Mouse (Mus musculus) left cerebral cortex, adult 18-20 months (tissue): ENCODE measurements at regions not wholly inside any gene's neighbourhood (a gene's known extent, or its start where the extent isn't known, plus 50 kb on each side); places are given as distances from the start of the nearest gene placed in this dataset.
"Not testable (repeated sequence)": the region's sequence is repeated elsewhere in the genome, so short reads cannot be mapped to it uniquely, and the experiment has no call there.

ENCODE experiments used
- DNase-seq, 2 experiments: peaks; one replicate each; pipeline ENCODE4 v3.0.0; 2021 to 2022; ENCODE audit warnings: low spot score in 2 of 2, mixed read lengths in 1 of 2

- no peak for DNase-seq
Observed at GRCm38 (mm10) chr5:45382804-45383203, 67.2 kb downstream of the Qdpr start.

DNA sequence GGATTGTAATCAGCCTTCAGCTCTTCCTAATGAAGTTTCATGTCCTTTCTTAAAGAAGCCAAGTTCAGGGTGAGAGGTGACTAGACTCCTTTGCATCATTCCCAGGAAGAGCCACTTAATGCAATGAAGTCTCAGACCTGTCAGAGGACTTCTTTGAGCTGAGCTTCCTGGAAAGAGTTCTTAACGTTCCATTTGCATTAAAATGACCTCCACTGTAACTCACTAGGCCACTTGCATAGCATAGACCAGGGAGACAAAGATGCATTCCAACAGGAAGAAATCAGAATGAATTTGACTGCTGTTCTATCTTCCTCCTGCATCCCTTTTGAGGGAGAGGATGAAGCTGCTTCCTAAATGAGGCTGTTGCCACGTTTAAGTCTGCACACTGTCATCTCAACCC is 71.5 kb downstream of the Qdpr start:
- no peak for DNase-seq

DNA sequence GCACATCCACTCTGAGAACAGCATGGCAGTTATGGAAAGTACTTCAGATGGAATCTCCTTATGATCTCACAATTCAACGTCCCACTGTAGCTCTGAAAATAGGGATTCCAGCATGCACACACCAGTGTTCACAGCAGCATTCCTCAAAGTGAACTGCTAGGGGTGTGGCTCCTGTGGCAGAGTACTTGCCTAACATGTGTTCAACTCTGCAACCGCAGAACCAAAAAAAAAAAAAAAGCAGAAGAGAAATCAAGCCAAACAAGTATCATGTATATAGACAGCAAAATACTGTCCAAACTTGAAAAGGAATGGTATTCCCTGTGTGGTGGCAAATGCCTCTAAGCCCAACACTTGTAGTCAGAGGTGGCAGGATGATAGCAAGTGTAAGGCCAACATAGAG is 77.0 kb downstream of the Qdpr start:
- DNase-seq: no peak

GRCm38 (mm10) chr5:45368451-45368850 is 81.6 kb downstream of the Qdpr start:
- no peak for DNase-seq

GRCm38 (mm10) chr5:45360189-45360588 is 89.8 kb downstream of the Qdpr start:
- no peak for DNase-seq

DNA sequence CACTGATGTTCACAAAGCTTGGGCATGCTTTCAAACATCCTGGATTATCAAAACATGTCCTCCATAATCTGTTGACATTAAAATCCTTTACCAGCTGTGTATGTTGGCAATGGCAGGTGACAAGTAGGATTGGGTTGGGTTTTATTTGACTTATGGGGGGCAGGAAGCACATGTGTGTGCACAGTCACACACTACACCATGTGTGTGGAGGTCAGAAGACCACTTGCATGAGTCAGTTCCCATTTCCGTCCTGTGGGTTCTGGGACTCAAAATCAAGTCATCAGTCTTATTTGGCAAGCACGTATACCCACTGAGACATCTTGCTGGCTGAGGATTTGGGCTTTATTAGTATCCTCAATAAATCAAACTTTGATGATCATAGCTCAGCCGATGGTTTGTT is 109.6 kb downstream of the Qdpr start:
- DNase-seq: no peak

- no peak for DNase-seq
Observed at GRCm38 (mm10) chr5:45336801-45337200, 113.2 kb downstream of the Qdpr start.

DNA sequence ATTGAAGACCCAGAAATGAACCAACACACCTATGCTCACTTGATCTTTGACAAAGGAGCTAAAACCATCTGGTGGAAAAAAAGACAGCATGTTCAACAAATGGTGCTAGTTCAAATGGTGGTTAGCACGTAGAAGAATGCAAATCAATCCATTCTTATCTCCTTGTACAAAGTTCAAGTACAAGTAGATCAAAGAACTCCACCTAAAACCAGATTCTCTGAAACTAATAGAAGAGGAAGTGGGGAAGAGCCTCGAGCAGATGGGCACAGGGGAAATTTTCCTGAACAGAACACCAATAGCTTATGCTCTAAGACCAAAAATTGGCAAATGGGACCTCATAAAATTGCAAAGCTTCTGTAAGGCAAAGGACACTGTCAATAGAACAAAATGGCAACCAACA is 125.6 kb downstream of the Qdpr start:
- DNase-seq: not testable (repeated sequence)

DNA sequence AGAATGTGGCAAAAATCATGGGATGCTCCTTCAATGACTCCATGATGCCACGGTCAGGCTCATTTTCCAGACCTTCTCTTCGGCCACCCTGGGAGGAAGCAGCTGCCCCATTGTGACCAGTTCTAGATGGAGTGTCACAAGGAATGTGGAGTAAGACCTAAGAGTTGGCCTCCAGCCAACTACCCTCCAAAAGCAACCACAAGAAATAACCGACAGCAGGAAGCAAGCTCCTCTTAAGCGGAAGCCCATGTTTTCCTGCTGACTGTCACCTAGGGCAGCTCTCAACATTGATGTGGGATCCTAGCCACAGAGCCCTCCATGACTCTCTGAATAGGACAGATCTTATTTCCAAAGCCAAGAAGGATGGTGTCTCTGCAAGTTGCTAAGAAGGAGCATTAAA is 126.5 kb downstream of the Qdpr start:
- no peak for DNase-seq

DNA sequence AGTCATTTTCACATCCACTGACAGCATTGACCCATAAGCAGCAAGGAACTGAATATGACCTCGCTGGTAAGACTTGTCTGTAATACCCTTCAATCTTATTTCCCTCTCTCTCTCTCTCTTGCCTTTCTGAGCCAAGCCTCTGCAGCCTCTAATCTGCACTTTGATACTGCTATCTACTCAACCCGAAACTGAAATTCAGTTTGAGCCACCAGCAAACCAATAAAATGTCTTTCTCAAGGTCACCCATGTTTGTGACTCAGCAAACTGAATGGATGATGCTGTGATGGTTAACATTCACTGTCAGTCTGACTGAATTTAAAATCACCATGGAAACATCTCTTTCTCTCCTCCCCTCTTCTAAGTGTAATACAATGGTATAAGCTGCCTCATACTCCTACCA is 132.0 kb downstream of the Qdpr start:
- no peak for DNase-seq

- peak in 1 of 2 experiments; percentile 22 for DNase-seq
Observed at GRCm38 (mm10) chr5:45301120-45301519, 148.9 kb downstream of the Qdpr start.

- DNase-seq: peak; percentile 70 to 76
Observed at GRCm38 (mm10) chr5:45298872-45299271, 151.2 kb downstream of the Qdpr start.

GRCm38 (mm10) chr5:45295134-45295533 is 154.9 kb downstream of the Qdpr start:
- DNase-seq: no peak

DNA sequence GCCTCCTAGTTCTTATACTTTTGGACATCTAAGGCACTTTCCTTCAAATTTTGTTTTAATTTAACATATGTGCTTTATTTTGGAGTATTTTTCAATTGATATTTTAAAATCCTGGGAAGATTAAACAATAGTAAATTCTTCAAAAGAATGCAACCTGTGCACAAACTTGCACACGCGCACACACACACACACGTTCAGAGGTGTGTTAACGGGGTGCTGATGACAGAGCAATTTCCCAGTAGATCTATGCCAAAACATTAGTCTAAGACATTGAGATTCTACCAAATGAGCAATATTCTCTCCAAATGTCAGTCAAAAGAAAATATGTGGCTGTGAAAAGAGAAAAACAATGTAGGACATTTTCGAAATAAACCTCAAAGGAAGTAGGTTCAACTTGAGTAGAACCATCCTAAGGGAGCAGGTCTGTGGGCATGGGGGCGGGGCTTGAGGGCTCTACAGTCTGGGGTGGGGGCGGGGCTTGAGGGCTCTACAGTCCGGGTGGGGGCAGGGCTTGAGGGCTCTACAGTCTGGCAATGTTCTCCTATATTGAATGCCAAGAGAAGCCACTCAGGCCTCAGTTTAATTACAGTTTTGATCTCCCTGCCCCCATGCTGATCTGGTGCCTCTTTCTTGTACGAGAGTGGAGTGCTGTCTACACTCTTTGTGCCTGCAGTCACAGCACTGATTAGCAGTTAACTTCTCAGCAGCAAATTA is 157.0 kb downstream of the Qdpr start:
- DNase-seq: no peak

GRCm38 (mm10) chr5:45292383-45292782 is 157.7 kb downstream of the Qdpr start:
- DNase-seq: no peak

- no peak for DNase-seq
Observed at GRCm38 (mm10) chr5:45291752-45292151, 158.3 kb downstream of the Qdpr start.

DNA sequence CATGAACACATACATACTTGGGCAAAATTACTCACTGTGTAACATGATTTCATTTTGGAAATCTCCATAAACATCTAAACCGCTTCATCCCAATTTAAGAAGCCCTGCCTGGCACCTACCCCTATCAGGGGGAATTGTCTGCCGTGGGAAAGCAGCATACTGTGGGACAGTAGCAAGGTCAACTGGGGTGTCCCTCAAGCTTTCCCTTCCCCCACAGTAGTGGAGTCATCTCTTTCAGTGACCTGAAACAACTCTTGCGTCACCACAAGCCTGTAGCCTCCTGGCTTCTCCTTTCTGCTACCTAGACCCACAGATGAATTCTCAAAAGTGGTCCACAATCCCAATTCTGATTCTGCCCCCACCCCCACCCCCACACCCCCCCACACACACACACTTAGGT is 158.8 kb downstream of the Qdpr start:
- no peak for DNase-seq

DNA sequence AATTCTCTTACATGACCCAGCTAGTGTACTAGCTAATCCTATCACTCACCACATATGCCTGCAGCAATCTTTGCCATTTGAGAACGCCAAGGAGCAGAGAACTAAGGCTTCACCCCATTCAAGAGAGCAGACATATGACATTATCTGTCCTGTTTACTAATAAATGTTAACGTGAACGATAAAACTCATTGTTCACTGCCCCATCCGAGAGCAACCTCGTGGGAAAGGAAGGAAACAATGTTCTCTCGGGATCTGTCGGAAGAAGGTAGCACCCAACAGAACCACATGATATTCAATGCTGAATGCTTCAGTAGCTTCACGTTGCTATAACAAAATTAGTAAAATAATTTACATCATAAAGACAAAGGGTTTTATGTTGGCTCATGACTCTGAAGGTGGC is 163.6 kb downstream of the Qdpr start:
- DNase-seq: no peak

DNA sequence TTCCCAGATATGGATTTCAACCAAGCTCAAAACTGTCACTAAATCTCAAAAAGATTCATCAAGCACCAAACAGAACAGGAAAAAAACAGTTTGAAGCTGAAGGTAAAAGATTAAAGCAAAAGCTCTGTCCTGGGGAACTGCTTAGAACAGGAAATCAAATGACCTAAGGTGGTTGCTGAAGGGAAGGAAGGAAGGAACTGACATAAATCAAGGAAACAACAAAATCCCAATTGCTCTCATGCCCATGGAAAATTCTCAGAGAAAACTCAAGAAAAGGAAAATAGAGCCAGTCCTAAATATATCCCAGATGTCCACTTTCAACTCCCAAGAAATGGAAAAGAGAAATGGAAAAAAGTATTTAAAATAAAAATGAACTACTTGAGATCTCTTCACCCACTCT is 165.4 kb downstream of the Qdpr start:
- DNase-seq: no peak

DNA sequence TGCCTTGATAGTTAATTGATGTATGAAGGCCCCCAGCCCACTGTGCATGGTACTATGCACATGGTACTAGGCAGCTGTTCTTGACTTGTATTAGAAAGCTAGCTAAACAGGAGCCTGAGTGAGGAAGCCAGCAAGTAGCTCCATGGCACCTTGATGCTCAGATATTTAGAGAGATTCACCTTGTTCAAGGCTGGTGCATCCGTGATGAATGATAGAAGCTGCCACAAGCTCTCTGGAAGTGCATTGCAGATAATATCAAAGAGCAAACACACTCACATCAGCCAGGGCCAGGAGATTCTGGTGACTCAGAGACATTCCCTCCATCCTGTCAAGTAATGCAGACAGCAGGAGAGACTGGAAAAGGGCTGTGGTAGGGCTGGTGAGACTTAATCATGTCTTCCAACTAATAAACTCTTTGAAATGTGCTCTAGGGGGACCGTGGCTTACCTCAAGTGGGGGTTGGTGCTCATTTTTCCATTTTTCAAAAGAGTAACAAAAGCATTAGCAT is 166.1 kb downstream of the Qdpr start:
- DNase-seq: no peak

DNA sequence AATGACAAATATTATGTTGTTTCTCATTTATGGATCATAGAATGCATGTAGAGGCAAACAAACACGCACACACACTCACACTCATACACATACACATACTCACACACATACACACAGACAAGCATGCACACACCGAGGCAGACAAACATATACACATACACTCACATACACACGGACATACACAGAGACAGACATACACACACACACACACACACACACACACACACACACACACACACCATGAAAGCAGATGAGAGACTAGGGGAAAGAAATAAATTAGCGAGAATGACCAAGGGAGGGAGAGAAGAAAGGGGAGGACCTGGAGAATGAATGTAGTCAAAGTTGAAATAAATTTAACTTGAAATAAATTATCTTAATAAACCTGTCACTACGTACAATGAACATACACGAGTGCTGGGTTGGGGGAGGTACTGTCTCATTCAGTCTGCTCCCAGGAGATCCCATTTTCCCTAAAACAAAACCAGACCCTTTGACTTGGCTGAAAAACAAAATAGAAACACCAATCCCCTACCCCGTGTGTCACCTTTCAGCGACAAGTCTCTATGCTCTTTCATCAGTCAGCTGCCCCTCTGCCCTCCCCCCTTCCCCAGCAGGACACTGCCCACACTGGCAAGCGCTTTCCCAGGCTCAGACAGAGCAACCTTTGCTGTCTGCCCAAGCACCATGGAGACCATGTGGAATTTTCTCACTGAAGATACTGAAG is 167.7 kb downstream of the Qdpr start:
- DNase-seq: no peak

DNA sequence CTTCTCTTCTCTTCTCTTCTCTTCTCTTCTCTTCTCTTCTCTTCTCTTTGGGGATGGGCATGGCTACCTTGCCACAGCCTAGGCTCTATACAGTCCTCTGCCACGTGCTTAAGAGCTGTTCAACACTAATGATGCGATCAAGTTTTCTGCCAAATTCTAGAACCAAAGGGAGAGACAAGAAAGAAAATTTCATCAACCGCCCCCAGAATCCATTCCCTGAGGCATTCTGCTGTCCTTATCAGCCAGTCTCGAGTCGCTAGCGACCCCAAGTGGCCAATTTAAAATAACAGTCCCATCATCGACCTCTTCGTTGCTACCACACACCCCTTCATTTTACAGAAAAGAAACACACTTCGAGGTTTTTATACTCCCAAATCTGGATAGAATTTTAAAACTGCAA is 171.5 kb downstream of the Qdpr start:
- peak; percentile 90 to 92 for DNase-seq

- DNase-seq: peak in 1 of 2 experiments; percentile 6
Observed at GRCm38 (mm10) chr5:45278005-45278432, 172.0 kb downstream of the Qdpr start.
